ENCODE assay signal across 8 mouse cellular contexts in the genomic region with DNA sequence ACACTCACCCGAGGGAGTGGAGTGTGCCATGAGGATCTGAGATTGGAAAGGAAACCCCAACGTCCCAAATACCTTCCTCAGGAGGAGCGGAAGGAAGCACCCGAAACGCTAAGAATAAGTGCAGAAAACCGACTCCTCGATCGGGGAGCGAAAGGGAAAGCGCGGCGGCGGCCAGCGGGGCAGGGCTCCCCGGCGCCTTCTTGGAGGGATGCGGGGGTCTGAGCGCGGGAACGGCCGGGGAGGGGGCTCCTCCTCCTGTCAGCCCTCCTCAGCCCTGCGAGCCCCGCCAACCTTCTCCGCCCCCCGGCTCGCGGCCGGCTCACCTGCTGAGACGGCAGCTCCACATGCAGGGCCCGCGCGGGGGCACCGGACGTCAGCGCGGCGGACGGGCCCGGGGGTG. TPM values are rescaled to one million over a fixed set of nuclear protein-coding genes. Genes with fewer than 3 reads are reported as not detected.
A peak's percentile ranks its signal among the peaks of the same experiment; 100 is the strongest.
DNase-seq lines count a peak whose midpoint lies in the region; ATAC-seq lines count a peak whose summit lies in the region.

No protein-coding gene starts in this region.

- H3K9me3 ChIP-seq in megakaryocyte, embryonic 14.5 days: peaks cover 3% of the 10 kb centered on the region; the same call in 1 of the 2 replicates
- no peaks in the 10 kb centered on the region for H3K9me3 ChIP-seq in hindbrain, embryonic 13.5 days
- no peaks in the 10 kb centered on the region for H3K9me3 ChIP-seq in midbrain, embryonic 14.5 days (ENCODE audit: control insufficient read depth, low read length)

- H3K4me1 ChIP-seq in megakaryocyte, embryonic 14.5 days: peaks cover 62% of the 10 kb centered on the region
- peaks cover 24% of the 10 kb centered on the region for H3K4me1 ChIP-seq in hindbrain, embryonic 13.5 days (replicated peaks)
- H3K4me1 ChIP-seq in midbrain, embryonic 14.5 days (ENCODE audit: control insufficient read depth, insufficient read depth, low read length): peaks cover 17% of the 10 kb centered on the region

- under 1% methylated on average over 22 of the region's 39 CpGs for WGBS in hindbrain, embryonic 13.5 days
- under 1% methylated on average over 34 of the region's 39 CpGs for WGBS in midbrain, embryonic 14.5 days

- peaks cover 21% of the 10 kb centered on the region for H3K36me3 ChIP-seq in megakaryocyte, embryonic 14.5 days (replicated peaks; ENCODE audit: low read length)
- no peaks in the 10 kb centered on the region for H3K36me3 ChIP-seq in hindbrain, embryonic 13.5 days
- no peaks in the 10 kb centered on the region for H3K36me3 ChIP-seq in midbrain, embryonic 14.5 days (ENCODE audit: control insufficient read depth, insufficient read depth, low read length)

- peak; percentile 39 for DNase-seq in embryo, embryonic 10 days (ENCODE audit: low spot score)
- DNase-seq in embryo, embryonic 11 days: no peak
- no peak for DNase-seq in midbrain, embryonic 14.5 days
- DNase-seq in B cell, adult 2 months: no peak

- peak overlapping the region; percentile 94 for H3K9ac ChIP-seq in hindbrain, embryonic 13.5 days
- peak overlapping the region; percentile 83 for H3K9ac ChIP-seq in midbrain, embryonic 14.5 days (replicated peaks; ENCODE audit: low read length)

- H3K27ac ChIP-seq in hindbrain, embryonic 13.5 days: peak overlapping the region; percentile 93
- peak overlapping the region; percentile 92 for H3K27ac ChIP-seq in midbrain, embryonic 14.5 days (replicated peaks; ENCODE audit: low read depth, low read length)

- H3K4me2 ChIP-seq in hindbrain, embryonic 13.5 days: peak overlapping the region; percentile 73
- H3K4me2 ChIP-seq in midbrain, embryonic 14.5 days (ENCODE audit: low read length): peak overlapping the region; percentile 76

- H3K27me3 ChIP-seq in megakaryocyte, embryonic 14.5 days (replicated peaks): no peaks in the 10 kb centered on the region
- no peaks in the 10 kb centered on the region for H3K27me3 ChIP-seq in hindbrain, embryonic 13.5 days
- no peaks in the 10 kb centered on the region for H3K27me3 ChIP-seq in midbrain, embryonic 14.5 days (ENCODE audit: control insufficient read depth, insufficient read depth, low read length)

- ATAC-seq in megakaryocyte, adult 5-6 weeks (ENCODE audit: poor library complexity, severe bottlenecking): no peak
- ATAC-seq in hindbrain, embryonic 13.5 days (ENCODE audit: low FRiP score): peak; percentile 9
- peak; percentile 13 for ATAC-seq in midbrain, embryonic 14.5 days (ENCODE audit: low FRiP score, low TSS enrichment)
- ATAC-seq in activated CD4-positive, CD25-positive, alpha-beta regulatory T cell, adult 4 months: no peak

- peak overlapping the region; percentile 96 for H3K4me3 ChIP-seq in megakaryocyte, embryonic 14.5 days (replicated peaks)
- peak overlapping the region; percentile 94 for H3K4me3 ChIP-seq in hindbrain, embryonic 13.5 days
- H3K4me3 ChIP-seq in midbrain, embryonic 14.5 days (replicated peaks; ENCODE audit: low read depth, low read length): peak overlapping the region; percentile 96

RNA-seq across cellular contexts. Expression of gene Uvrag, which starts 0.4 kb away (rescaled TPM):
- 13.9 and 19.6 TPM in 2 replicates for polyA plus RNA-seq in megakaryocyte, embryonic 14.5 days (2012; ENCODE audit: insufficient read depth, low replicate concordance)
- 37.2 and 42.4 TPM in 2 replicates for total RNA-seq in megakaryocyte, adult 5-6 weeks (2015)
- total RNA-seq in megakaryocyte, adult 5-6 weeks (2017): 43.1 and 50.8 TPM in 2 replicates
- 14.2 and 15.6 TPM in 2 replicates for polyA plus RNA-seq in hindbrain, embryonic 13.5 days (2015; fragmentation: Nextera tagmentation; extraction: Ambion mirVana)
- 16.6 and 21.0 TPM in 2 replicates for polyA plus RNA-seq in midbrain, embryonic 14.5 days (2014; fragmentation: Nextera tagmentation; extraction: Ambion mirVana)
- 1 to 10 TPM; 6.7 to 8.9 TPM for polyA plus RNA-seq in activated CD4-positive, CD25-positive, alpha-beta regulatory T cell, adult 4 months (2017; shearing (Covaris generic))

RNA-seq across cellular contexts. Expression of gene Dgat2, which starts 42.0 kb away (rescaled TPM):
- polyA plus RNA-seq in megakaryocyte, embryonic 14.5 days (2012; ENCODE audit: insufficient read depth, low replicate concordance): 2.4 and 4.2 TPM in 2 replicates
- total RNA-seq in megakaryocyte, adult 5-6 weeks (2015): 10.8 and 11.3 TPM in 2 replicates
- total RNA-seq in megakaryocyte, adult 5-6 weeks (2017): 9.1 and 14.0 TPM in 2 replicates
- 12.6 and 13.0 TPM in 2 replicates for polyA plus RNA-seq in hindbrain, embryonic 13.5 days (2015; fragmentation: Nextera tagmentation; extraction: Ambion mirVana)
- polyA plus RNA-seq in midbrain, embryonic 14.5 days (2014; fragmentation: Nextera tagmentation; extraction: Ambion mirVana): 15.1 and 16.6 TPM in 2 replicates
- polyA plus RNA-seq in activated CD4-positive, CD25-positive, alpha-beta regulatory T cell, adult 4 months (2017; shearing (Covaris generic)): 1 to 10 TPM; 1.0 to 1.3 TPM

Comparison
In these comparisons a context has a peak if more than half of its experiments do, and no peak if none do; other contexts are left out.
1. ATAC-seq: peak in hindbrain, embryonic 13.5 days (single experiment) and midbrain, embryonic 14.5 days (single experiment); none in megakaryocyte, adult 5-6 weeks (single experiment) and activated CD4-positive, CD25-positive, alpha-beta regulatory T cell, adult 4 months (single experiment).
2. Peak in every context shown above with its lines, with median percentiles within 50 percentile points of each other: H3K4me3 ChIP-seq.